Mouse (Mus musculus) monocyte, adult 2 months (primary cell): ENCODE results near the gene Cdkn2d.
"Not testable (repeated sequence)": the region's sequence is repeated elsewhere in the genome, so short reads cannot be mapped to it uniquely, and the experiment has no call there.

Experiments used
- DNase-seq, 2 experiments: peaks; one replicate each; pipeline ENCODE4 v3.0.0; 2022; ENCODE audit warnings: low spot score in 2 of 2, low read depth in 1 of 2

Cdkn2d gene

DNA sequence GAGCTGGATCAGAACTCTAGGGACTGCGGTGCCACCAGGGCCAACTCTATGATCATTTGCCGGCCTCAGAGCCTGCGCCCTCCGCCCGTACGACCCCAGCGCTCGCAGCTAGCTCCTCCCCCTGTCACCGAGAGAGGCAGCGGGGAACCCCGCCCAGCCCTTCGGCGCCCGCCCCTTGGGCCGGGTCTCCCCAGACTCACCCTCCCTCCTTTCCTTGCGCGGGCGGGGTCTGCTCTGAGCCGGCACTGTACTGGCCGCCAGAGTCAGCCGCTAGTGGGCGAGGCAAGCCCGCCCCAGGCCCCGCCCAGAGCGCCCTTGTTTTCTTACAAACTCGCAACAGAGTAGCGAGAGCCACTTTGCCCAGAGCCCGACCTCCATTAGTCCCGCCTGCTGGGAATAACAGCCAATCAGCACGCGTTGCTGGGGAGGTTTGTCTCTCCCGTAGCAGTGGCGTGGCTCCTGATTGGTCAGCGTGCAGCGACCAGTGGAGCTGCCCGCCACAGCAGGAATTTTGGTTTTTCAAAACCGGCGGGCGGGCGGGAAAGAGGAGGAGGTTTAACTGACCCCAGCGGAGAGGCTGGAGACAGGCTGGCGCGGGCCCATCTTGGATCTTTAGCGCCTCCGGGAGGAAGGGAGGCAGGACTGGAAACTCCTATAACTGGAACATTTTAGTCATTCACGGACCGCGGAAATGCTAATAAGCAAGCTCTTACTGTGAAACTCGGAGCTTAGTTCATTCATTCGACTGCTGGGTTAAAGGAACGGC lies at the start of gene Cdkn2d:
Gene Cdkn2d, minus strand, starts transcription at position 386 of the 766 bp plus-strand sequence.
- DNase-seq = peak; percentile 100

DNA sequence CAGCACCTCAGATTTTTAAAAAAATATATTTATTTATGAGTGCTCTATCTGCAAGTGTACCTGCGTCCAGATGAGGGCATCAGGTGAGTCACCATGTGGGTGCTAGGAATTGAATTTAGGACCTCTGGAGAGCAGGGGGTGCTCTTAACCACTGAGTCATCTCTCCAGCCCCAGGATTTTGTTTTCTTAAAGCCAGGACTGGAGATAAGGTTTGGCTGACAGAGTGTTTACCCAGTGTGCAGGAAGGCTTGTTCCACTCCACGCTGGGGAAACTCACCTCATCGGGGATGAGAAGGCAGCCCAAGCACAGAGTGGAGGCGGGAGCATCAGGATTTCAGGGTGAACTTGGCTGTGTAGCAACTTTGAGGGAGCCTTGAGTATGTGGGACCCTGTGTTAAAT lies 49.2 kb upstream of the Cdkn2d start:
- no peak for DNase-seq

DNA sequence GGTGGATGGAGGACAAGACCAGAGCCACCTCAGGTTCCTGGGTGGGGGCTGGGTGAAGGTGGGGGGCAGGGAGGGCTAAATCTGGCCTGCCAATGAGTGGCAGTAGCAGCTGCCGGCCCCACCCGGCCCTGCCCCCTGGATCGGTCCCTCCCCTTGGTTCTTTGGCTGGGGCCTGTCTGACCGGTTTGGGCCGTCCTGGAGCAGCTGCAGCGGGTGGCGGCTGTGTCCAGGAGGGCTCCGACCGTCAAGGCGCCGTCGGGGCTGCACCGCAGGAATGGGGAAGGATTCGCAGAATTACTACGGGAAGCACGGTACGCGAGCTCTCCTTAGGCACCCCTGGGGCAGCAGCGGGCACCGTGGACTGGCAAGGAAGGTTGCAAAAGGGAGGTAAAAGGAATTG lies 46.4 kb upstream of the Cdkn2d start:
- no peak for DNase-seq

DNA sequence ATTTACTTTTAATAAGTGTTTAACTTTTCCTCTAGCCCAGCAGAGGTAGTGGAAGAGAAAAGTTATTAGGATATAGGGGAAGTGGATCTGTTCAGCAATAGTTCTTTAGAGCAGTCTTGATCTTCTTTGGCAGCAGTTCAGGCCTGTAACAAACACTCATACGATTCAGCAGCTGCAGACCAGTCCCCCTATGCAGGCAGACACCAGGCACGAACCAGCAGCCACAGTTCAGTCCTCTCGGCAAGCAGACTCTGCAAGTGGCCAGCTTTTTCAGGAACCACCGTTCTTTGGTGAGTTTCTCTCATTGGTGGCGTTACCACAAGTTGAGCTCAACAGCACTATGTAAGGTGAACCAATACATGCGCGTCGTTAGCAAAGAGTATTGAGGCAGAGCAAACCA lies 45.3 kb upstream of the Cdkn2d start:
- DNase-seq = no peak

DNA sequence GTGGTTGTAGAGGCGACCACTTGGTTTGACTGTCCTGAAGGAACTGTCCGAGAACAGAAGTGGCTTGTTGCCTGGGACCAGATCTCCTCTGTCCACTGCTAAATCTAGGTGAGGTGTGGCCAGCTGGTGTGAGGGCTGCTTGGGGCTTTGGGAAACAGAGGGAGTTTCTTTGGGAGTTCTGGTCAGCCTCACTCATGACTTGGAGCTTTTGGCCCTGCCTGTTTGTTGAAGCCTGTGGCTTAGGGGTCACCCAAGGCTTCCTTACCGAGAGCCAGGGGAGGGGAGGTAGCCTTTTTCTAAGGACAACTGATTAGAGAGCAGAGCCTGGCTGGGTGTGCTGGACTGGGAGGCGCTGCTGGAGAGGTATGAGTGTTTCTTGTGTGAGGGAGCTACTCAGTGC lies 44.2 kb upstream of the Cdkn2d start:
- DNase-seq = no peak

DNA sequence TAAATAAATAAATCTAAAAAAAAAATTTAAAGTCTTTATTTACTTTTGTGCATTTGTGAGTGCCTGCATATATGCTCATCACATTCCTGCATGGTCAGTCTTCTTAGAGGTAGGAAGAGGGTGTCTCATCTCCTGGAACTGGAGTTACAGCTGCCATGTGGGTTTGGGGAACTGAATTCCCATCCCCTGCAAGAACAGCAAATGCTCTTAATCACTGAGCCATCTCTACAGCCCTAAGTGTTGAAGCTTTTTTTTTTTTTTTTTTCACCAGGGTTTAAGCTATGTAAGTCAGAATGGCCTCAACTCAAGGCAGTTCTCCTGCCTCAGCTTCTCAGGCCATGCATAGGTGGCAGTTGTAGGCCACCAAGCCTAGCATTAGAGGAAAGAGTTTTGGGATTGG lies 43.5 kb upstream of the Cdkn2d start:
- no peak for DNase-seq

DNA sequence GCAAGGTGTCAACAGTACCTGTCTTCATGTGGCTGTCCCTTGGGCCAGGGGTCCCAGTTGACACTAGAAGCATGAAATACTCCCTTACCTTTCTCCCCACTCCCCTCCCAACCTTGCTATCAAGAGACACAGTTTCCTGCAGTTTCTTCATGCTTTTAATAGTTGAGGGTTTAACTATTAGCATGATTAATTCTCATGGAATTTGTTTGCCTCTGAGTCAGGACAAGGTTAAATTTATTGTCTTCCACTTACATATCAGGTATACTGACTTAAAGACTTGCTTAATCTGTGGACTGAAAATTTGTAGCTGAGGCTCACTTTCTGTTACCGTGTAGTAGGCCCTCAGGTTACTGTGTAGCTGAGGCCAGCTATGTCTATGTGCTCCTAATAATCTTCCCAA lies 42.3 kb upstream of the Cdkn2d start:
- no peak for DNase-seq

DNA sequence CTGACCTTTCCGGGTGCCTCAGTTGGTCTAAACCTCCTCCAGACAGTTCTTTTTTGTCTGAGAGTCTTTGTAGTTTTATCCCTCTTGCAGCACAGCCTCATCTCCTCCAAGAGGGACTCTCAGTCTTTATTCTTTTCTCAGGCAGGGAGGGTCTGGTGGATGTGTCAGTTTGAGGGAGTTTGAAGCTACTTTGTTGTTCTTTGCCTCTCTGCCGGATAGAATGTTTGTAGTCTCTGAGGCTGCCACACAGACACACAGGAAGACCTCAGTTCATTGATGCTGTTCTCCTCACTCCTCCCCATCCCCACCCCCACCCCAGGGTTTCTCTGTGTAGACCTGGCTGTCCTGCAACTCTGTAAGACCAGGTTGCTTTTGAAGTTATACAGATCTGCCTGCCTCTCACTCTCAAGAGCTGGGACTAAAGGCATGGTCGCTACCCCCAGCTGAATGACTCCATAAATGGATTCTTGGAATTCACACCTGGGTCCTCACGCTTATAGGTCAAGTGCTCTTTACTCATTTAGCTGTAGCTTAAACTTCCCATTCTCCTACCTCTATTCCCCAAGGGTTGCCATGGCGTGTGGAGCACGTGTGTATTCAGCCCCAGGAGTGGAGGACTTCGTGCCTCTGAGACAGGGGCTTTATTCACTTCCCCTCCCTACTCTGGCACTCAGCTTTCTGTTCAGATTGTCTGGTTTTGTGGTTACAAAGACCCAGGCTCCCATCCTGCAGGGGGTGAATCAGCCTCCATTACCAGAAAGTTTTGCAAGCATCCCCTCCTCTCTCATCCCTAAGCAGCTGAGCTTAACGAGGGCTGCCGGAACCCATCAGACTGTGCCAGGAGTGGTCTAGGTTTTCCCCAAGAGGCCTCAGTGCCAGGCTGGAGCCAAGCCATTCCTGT lies 41.2 kb upstream of the Cdkn2d start:
- DNase-seq = no peak

DNA sequence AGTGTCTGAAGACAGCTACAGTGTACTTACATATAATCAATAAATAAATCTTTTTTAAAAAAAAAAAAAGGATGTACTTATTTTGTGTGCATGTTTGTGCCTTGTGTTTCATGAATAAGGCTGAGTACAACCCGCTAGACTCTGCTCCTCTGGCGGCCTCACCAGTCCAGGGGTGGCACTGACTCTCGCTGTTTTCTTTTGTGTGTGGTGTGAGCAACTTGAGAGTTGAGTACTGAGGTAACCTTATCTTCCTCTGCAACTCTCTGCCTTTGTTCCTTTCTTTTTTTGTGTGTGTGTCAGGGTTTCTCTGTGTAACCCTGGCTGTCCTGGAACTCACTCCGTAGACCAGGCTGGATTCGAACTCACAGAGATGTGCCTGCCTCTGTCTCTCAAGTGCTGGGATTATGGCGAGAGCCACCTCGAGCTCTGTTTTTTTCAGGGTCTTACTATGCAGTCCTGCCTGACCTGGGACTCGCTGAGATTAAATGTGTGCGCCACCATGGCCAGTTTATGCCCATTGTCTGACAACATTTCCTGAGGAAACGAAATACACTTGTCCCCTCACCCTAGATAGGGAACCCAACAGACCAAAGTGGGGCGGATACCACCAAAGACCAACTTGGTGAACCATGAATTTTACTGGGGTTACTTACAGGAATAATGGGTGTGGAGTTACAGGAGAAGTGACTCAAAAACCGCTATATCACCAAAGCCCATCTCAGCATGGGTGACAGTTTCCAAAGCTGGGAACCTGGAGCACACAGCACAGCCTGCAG lies 40.3 kb upstream of the Cdkn2d start:
- no peak for DNase-seq

DNA sequence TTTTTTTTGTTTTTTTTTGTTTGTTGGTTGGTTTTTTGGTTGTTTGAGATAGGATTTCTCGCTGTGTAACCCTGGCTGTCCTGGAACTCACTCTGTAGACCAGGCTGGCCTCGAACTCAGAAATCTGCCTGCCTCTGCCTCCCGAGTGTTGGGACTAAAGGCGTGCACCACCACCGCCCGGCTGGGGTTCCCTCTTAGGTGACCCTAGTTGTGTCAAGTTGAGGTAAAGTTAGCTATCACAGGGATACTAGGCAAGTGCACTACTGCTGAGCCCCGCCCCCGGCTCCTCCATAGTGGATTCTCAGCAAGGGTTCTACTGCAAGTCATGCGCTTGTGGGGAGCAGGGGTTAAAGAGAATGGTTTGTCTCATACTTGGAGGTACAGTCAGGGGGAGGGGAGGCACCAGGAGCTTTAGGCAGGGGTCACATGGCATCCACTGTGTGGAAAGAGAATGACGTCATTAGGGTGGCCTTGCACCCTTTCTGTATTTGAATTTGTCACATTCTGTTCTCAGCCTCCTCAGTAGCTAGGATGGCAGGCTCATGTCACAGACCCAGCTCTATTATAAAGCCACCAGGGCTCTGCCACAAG lies 38.6 kb upstream of the Cdkn2d start:
- DNase-seq = no peak

DNA sequence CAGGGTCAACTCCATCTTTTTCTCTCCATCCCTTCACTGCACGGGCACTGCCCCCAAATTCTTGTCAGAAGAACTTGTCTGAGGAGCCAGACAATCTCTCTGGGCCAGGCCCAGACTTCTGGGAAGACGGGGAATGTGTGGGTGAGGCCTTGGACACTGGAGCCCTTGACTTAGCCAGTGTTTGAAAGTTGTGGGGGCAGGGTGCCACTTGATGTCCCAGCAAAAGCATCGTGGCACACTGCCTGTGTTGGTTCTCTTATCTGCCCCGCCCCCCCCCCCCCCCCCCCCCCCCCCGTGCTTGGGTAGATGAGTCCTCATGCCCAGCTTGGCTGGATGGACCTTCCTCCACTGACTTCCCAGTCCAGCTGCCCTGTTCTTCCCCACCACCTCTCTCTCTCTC lies 37.8 kb upstream of the Cdkn2d start:
- no peak for DNase-seq

DNA sequence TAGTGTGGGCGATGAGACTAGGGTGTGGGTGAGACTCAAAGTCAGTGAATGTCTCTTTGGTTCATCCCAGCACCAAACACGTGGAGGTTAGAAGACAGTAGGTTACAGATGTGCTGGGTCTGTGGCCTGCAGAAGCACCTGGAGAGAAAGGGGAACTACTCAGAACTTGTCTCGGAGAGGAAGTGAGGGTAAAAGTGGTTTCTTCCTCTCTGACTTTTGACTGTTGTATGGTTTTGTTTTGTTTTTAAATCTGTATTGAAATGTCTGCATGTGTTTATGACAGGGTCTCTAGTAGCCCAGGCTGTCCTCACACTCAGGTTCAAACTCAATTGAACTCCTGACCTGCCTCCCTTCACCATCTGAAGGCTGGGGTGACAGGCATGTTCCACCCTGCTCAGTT lies 36.8 kb upstream of the Cdkn2d start:
- DNase-seq = no peak

GRCm38 (mm10) chr9:21327569-21327968 lies 36.4 kb upstream of the Cdkn2d start:
- DNase-seq = no peak

DNA sequence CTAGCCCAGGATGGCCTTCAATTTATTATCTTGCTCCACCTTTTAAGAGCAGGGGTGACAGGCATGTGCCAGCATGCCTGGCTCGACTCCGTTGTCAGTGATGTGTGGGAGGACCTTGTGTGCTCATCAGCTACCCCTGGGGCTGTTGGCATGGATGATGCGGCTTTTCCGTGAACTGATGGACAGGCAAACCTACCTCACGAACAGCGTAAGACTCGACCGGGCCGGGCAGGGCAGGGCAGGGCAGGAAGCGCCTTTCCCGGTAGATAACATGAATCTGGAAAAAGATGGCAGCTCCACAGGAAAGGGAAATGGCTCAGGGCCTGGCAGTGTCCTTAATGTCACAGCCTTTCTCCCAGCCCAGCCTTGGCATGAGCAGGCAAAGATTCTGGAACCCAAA lies 33.1 kb upstream of the Cdkn2d start:
- no peak for DNase-seq

- not testable (repeated sequence) for DNase-seq
Measured at GRCm38 (mm10) chr9:21322917-21323297, 31.7 kb upstream of the Cdkn2d start.

DNA sequence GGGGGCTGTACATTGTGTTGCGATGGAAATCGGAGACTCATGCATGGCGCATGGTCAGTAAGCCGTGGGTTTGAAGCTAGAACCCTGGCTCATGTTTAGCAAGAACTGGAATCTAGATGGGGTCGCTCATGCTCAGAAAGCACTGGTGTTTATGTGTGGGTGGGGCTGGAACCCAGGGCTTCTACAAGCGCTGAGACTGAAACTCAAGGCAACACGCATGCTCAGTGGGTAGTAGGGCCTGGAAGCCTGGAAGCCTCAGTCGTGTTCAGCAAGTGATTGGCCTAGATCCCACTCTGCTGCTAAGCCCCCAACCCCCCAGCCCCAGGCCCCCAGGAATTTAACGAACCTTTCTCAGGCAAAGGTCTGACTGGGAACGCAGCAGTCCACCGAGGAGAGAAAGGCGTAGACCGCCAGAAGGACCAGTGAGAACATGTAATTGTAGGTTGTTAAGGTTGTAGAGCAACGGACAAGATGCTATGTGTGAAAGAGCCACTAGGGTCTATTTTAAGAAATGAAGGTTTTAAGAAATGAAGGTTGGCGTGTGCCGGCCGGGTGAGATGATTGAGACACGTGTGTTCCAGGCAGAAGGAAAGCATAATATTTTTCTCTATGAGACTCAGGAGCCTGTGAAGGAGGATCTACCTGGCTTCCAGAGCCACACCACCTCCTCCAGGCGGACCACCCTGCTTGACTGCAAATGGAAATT lies 31.2 kb upstream of the Cdkn2d start:
- no peak for DNase-seq

DNA sequence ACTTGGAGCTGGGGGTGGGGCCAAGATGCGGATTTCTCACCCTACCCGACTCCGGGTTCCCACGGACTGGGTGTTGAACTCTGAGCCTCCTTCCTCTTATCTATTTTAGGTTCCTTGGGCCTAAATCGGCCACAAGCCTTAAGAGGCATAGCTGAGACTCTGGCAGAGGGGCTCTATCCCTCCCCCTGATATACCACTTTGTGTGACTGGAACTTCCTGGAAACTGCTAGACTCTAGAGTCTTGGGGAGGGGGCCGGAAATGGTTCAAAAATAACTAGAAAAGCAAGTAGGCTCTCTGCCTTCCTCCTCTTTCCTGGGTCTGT lies 30.3 kb upstream of the Cdkn2d start:
- DNase-seq = peak; percentile 36 to 71

DNA sequence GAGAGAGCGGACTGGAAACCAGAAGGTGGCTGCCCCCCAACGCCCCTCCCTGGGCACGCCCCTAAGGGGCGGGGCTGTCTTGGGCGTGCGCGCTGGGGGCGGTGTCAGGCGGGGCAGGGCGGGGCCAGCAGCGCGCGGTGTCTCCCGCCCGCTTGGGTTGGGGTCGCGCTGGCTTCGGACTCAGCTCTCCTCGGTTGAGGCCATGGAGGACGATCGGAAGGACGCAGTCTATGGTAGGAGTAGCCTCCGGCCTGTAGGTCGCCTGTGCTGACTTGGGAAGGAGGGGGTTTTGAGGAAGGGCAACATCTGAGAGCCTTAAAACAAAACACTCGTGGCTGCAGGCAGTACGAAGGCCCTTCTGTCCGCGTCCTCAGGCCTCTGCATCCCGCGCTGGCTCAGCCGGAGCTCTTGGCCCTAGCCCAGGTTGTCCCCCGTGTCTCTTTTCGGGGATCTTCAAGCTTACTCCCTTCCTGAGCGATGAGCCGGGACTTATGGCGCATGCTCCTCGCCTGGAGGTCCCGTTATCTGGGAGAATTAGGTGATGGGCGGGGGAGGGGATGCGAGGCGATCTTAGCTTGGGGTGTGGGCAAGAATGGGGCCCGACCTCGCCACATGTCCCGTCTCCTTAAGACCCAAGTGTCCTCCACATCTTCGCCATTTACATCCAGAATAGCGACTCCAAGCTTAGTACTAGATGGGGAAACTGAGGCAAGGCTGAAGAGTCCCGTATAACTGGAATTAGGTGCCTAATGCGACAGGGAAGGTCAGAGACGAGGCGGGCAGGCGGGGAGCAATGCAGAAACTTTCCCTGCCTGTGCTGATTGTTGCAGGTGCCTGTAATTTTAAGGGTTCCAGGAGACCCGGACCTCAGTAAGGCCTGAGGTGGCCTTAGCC lies 29.7 kb upstream of the Cdkn2d start, which contains the start of gene Slc44a2:
Gene Slc44a2, plus strand, starts transcription at position 80 of the 894 bp plus-strand sequence.
- peak; percentile 52 to 83 for DNase-seq

DNA sequence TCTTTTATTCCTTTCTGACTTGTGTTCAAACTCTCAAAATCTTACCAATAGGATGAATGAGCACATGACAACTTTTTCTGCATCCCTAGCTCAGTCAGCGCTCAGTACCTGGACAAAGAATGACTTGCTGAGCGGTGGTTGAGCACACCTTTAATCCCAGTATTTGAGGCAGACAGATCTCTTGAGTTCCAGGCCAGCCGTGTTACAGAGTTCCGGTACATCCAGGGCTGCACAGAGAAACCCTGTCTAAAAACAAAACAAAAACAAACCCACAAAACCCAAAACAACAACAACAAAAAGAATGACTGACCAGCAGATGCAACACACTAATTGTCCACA lies 29.0 kb upstream of the Cdkn2d start:
- no peak for DNase-seq

GRCm38 (mm10) chr9:21319503-21319902 lies 28.3 kb upstream of the Cdkn2d start:
- DNase-seq = no peak
